Mouse (Mus musculus) kidney, adult 2 months (tissue): ENCODE data around the gene Rps16.

Source experiments
- CTCF ChIP-seq: fragments of 200-500 bp; conservative IDR thresholded peaks from 2 replicates; pipeline ENCODE4 v1.5.1; 2011; ENCODE audit warnings: low read depth, mild to moderate bottlenecking, control low read depth, low read length, moderate library complexity, mixed read lengths; ENCODE audit not compliant: insufficient read depth, insufficient read length
- POLR2A ChIP-seq: fragments of 200-500 bp; IDR thresholded peaks from one replicate; pipeline ENCODE4 v1.6.1; 2011; ENCODE audit warnings: low read depth, low read length, control low read depth

GRCm38 (mm10) chr7:28398000-28398399 is 47.5 kb downstream of the Rps16 start:
- TF ChIP-seq CTCF (no peak), POLR2A (no peak)
